In the genomic region with DNA sequence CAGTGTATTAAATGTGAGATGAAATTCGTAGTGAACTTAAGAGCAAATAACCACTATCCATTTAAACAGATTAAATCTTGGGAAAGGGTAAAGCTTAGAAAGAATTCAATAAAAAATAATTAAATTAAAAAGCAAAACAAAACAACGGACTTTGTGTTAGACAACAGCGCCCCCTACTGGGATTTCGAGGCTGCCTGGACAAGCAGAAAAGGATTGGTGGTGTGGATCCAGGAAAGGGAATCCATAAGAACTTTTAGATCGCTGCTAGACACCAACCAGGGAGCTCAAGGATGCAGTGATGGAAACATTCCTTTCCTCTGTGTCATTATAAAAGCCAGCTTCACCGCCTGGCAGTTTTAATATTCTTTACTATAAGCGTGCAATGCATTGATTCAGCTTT, we compare ENCODE assay signal across 9 mouse cellular contexts. TPM values are rescaled to one million over a fixed set of nuclear protein-coding genes. Genes with fewer than 3 reads are reported as not detected.
DNase-seq lines count a peak whose midpoint lies in the region; ATAC-seq and TF ChIP-seq lines count a peak whose summit lies in the region.
"Had no signal": no experiment of that assay in that cellular context is flagged by ENCODE, and none has a peak within 500 bp of the region (broad histone marks: within the 10 kb centered on the region; RNA-seq: fewer than 3 reads in every experiment).

No protein-coding gene starts in this region.

- peaks cover 14% of the 10 kb centered on the region for H3K4me1 ChIP-seq in midbrain, embryonic 10.5 days
- H3K4me1 ChIP-seq in midbrain, embryonic 15.5 days = no peaks in the 10 kb centered on the region
- no peaks in the 10 kb centered on the region for H3K4me1 ChIP-seq in embryonic facial prominence, embryonic 11.5 days (ENCODE audit: control insufficient read depth, insufficient read depth, low read length)
- no peaks in the 10 kb centered on the region for H3K4me1 ChIP-seq in liver, postnatal 0 days (ENCODE audit: insufficient read depth)

- no peaks in the 10 kb centered on the region for H3K27me3 ChIP-seq in midbrain, embryonic 10.5 days (ENCODE audit: low read depth, poor library complexity, severe bottlenecking)
- H3K27me3 ChIP-seq in midbrain, embryonic 15.5 days (replicated peaks) = no peaks in the 10 kb centered on the region
- H3K27me3 ChIP-seq in embryonic facial prominence, embryonic 11.5 days (ENCODE audit: control insufficient read depth, insufficient read depth, low read length) = no peaks in the 10 kb centered on the region
- no peaks in the 10 kb centered on the region for H3K27me3 ChIP-seq in liver, postnatal 0 days (ENCODE audit: insufficient read depth, low read length)
- H3K27me3 ChIP-seq: heart, embryonic 13.5 days had no signal

- no peak overlapping the region for H3K9ac ChIP-seq in midbrain, embryonic 15.5 days
- H3K9ac ChIP-seq in embryonic facial prominence, embryonic 11.5 days (replicated peaks; ENCODE audit: low read length) = no peak overlapping the region
- H3K9ac ChIP-seq in liver, postnatal 0 days (replicated peaks) = no peak overlapping the region
- H3K9ac ChIP-seq: heart, embryonic 13.5 days had no signal

- WGBS in midbrain, embryonic 10.5 days = 11% methylated on average over 7 of the region's 7 CpGs
- WGBS in midbrain, embryonic 15.5 days = 9% methylated on average over 7 of the region's 7 CpGs
- WGBS in embryonic facial prominence, embryonic 11.5 days = 13% methylated on average over 7 of the region's 7 CpGs
- 12% methylated on average over 7 of the region's 7 CpGs for WGBS in liver, postnatal 0 days (ENCODE audit: insufficient replicate concordance)

- TF ChIP-seq EP300 in liver, postnatal 0 days (IDR thresholded peaks at IDR 0.05; ENCODE audit: low read depth) = no peak

- no peak overlapping the region for H3K4me2 ChIP-seq in midbrain, embryonic 15.5 days
- H3K4me2 ChIP-seq in embryonic facial prominence, embryonic 11.5 days (ENCODE audit: low read depth, low read length) = no peak overlapping the region
- no peak overlapping the region for H3K4me2 ChIP-seq in liver, postnatal 0 days (ENCODE audit: low read depth, low read length)
- H3K4me2 ChIP-seq: heart, embryonic 13.5 days had no signal

- peak; percentile 70 for DNase-seq in midbrain, embryonic 10.5 days (ENCODE audit: low spot score)
- DNase-seq in adrenal gland, postnatal 25 days = peak; percentile 77
- peak; percentile 76 for DNase-seq in embryonic facial prominence, embryonic 11.5 days (ENCODE audit: low spot score)
- DNase-seq in kidney, postnatal 10 days = peak; percentile 87
- DNase-seq in liver, postnatal 0 days = peak; percentile 74
- peak; percentile 4 for DNase-seq in skeletal muscle tissue, adult 2 months (ENCODE audit: low read depth, low spot score)

- ATAC-seq in midbrain, embryonic 15.5 days (replicated peaks) = no peak
- no peak for ATAC-seq in embryonic facial prominence, embryonic 11.5 days (replicated peaks; ENCODE audit: insufficient number of reproducible peaks, low FRiP score, low TSS enrichment, low read depth)
- no peak for ATAC-seq in liver, postnatal 0 days
- no peak for ATAC-seq in activated CD4-positive, CD25-positive, alpha-beta regulatory T cell, adult 4 months

- TF ChIP-seq CTCF in liver, postnatal 0 days (IDR thresholded peaks at IDR 0.05; ENCODE audit: low read depth) = peak; percentile 77

- H3K36me3 ChIP-seq in midbrain, embryonic 10.5 days = no peaks in the 10 kb centered on the region
- no peaks in the 10 kb centered on the region for H3K36me3 ChIP-seq in midbrain, embryonic 15.5 days (replicated peaks)
- H3K36me3 ChIP-seq in embryonic facial prominence, embryonic 11.5 days (replicated peaks; ENCODE audit: control insufficient read depth, insufficient read depth, low read depth, low read length) = no peaks in the 10 kb centered on the region
- no peaks in the 10 kb centered on the region for H3K36me3 ChIP-seq in liver, postnatal 0 days (replicated peaks; ENCODE audit: insufficient read depth, low read length)
- H3K36me3 ChIP-seq: heart, embryonic 13.5 days had no signal

- H3K27ac ChIP-seq in midbrain, embryonic 10.5 days (replicated peaks) = no peak overlapping the region
- no peak overlapping the region for H3K27ac ChIP-seq in midbrain, embryonic 15.5 days
- no peak overlapping the region for H3K27ac ChIP-seq in embryonic facial prominence, embryonic 11.5 days (replicated peaks; ENCODE audit: low read depth, low read length)
- no peak overlapping the region for H3K27ac ChIP-seq in liver, postnatal 0 days (ENCODE audit: low read depth)
- H3K27ac ChIP-seq: heart, embryonic 13.5 days had no signal

- no peak overlapping the region for H3K4me3 ChIP-seq in midbrain, embryonic 10.5 days
- no peak overlapping the region for H3K4me3 ChIP-seq in midbrain, embryonic 15.5 days
- H3K4me3 ChIP-seq in embryonic facial prominence, embryonic 11.5 days (ENCODE audit: low read depth, low read length) = no peak overlapping the region
- no peak overlapping the region for H3K4me3 ChIP-seq in liver, postnatal 0 days (ENCODE audit: low read depth, low read length)
- H3K4me3 ChIP-seq: heart, embryonic 13.5 days had no signal

- H3K9me3 ChIP-seq in midbrain, embryonic 10.5 days (replicated peaks) = no peaks in the 10 kb centered on the region
- H3K9me3 ChIP-seq in midbrain, embryonic 15.5 days = no peaks in the 10 kb centered on the region
- H3K9me3 ChIP-seq in embryonic facial prominence, embryonic 11.5 days (replicated peaks; ENCODE audit: control insufficient read depth, low read length) = no peaks in the 10 kb centered on the region
- H3K9me3 ChIP-seq in liver, postnatal 0 days (ENCODE audit: low read length) = no peaks in the 10 kb centered on the region
- H3K9me3 ChIP-seq: heart, embryonic 13.5 days had no signal

RNA-seq across cellular contexts. Expression of a gene that starts 51.9 kb away (rescaled TPM):
- polyA plus RNA-seq in midbrain, embryonic 10.5 days (2016; fragmentation: Nextera tagmentation; extraction: Ambion mirVana) = 78.4 and 87.4 TPM in 2 replicates
- polyA plus RNA-seq in midbrain, embryonic 15.5 days (2015; fragmentation: Nextera tagmentation; extraction: Ambion mirVana) = 70.5 and 73.0 TPM in 2 replicates
- 36.4 and 39.1 TPM in 2 replicates for total RNA-seq in adrenal gland, postnatal 25 days (2021)
- 81.9 and 82.8 TPM in 2 replicates for polyA plus RNA-seq in embryonic facial prominence, embryonic 11.5 days (2014; fragmentation: Nextera tagmentation; extraction: Ambion mirVana)
- polyA plus RNA-seq in liver, postnatal 0 days (2015; fragmentation: Nextera tagmentation; extraction: Ambion mirVana) = 11.8 and 12.6 TPM in 2 replicates
- 10 to 100 TPM; 21.8 to 22.5 TPM for polyA plus RNA-seq in activated CD4-positive, CD25-positive, alpha-beta regulatory T cell, adult 4 months (2017; shearing (Covaris generic))

RNA-seq across cellular contexts. Expression of a gene that starts 52.5 kb away (rescaled TPM):
- polyA plus RNA-seq in midbrain, embryonic 10.5 days (2016; fragmentation: Nextera tagmentation; extraction: Ambion mirVana) = 34.2 and 34.7 TPM in 2 replicates
- polyA plus RNA-seq in midbrain, embryonic 15.5 days (2015; fragmentation: Nextera tagmentation; extraction: Ambion mirVana) = 19.0 and 22.2 TPM in 2 replicates
- 26.8 and 27.2 TPM in 2 replicates for total RNA-seq in adrenal gland, postnatal 25 days (2021)
- 30.1 TPM in 2 replicates for polyA plus RNA-seq in embryonic facial prominence, embryonic 11.5 days (2014; fragmentation: Nextera tagmentation; extraction: Ambion mirVana)
- 7.8 TPM in 2 replicates for polyA plus RNA-seq in liver, postnatal 0 days (2015; fragmentation: Nextera tagmentation; extraction: Ambion mirVana)
- polyA plus RNA-seq in activated CD4-positive, CD25-positive, alpha-beta regulatory T cell, adult 4 months (2017; shearing (Covaris generic)) = 10 to 100 TPM; 51.0 to 56.1 TPM

RNA-seq across cellular contexts. Expression of a gene that starts 53.6 kb away (rescaled TPM):
- 10.4 and 11.1 TPM in 2 replicates for polyA plus RNA-seq in midbrain, embryonic 10.5 days (2016; fragmentation: Nextera tagmentation; extraction: Ambion mirVana)
- polyA plus RNA-seq in midbrain, embryonic 15.5 days (2015; fragmentation: Nextera tagmentation; extraction: Ambion mirVana) = 14.0 and 17.6 TPM in 2 replicates
- 29.1 and 32.0 TPM in 2 replicates for total RNA-seq in adrenal gland, postnatal 25 days (2021)
- polyA plus RNA-seq in embryonic facial prominence, embryonic 11.5 days (2014; fragmentation: Nextera tagmentation; extraction: Ambion mirVana) = 16.5 and 16.7 TPM in 2 replicates
- polyA plus RNA-seq in liver, postnatal 0 days (2015; fragmentation: Nextera tagmentation; extraction: Ambion mirVana) = 3.4 and 4.5 TPM in 2 replicates
- polyA plus RNA-seq in activated CD4-positive, CD25-positive, alpha-beta regulatory T cell, adult 4 months (2017; shearing (Covaris generic)) = 1 to 10 TPM; 6.7 to 9.4 TPM

Comparison
In these comparisons a context has a peak if more than half of its experiments do, and no peak if none do; other contexts are left out.
1. DNase-seq: peak in every context shown above with its lines; median percentile 87 in kidney, postnatal 10 days; 77 in adrenal gland, postnatal 25 days; 76 in embryonic facial prominence, embryonic 11.5 days; 74 in liver, postnatal 0 days; 70 in midbrain, embryonic 10.5 days; 4 in skeletal muscle tissue, adult 2 months.